Mouse (Mus musculus): ENCODE data around the gene Zscan4d.
"Not testable (repeated sequence)": the region's sequence is repeated elsewhere in the genome, so short reads cannot be mapped to it uniquely, and the experiment has no call there.

The Zscan4d gene

GRCm38 (mm10) chr7:11166059-11166458 is at the start of gene Zscan4d:
Gene Zscan4d, minus strand, starts transcription at chr7:11166159.
- not testable (repeated sequence) for DNase-seq (ENCODE audit: low spot score)

GRCm38 (mm10) chr7:11158036-11158435 is 7.9 kb downstream of the Zscan4d start:
- not testable (repeated sequence) for DNase-seq (ENCODE audit: low spot score)
